Mouse (Mus musculus) midbrain, embryonic 15.5 days (tissue): ENCODE measurements at regions not wholly inside any gene's neighbourhood (a gene's known extent, or its start where the extent isn't known, plus 50 kb on each side); places are given as distances from the start of the nearest gene placed in this dataset.

Experiments used
- ATAC-seq: fragments of 200-750 bp; cut with Nextera tagmentation; replicated peaks from 2 replicates; pipeline ENCODE4 v1.8.0; 2017; ENCODE audit warnings: moderate TSS enrichment
- H3K27ac ChIP-seq: fragments of 300-500 bp; sonication (generic); 2 replicates; pipeline ENCODE4 v1.5.1; 2015; ENCODE audit warnings: mild to moderate bottlenecking, inconsistent platforms
- H3K27me3 ChIP-seq: fragments of 300-500 bp; sonication (generic); replicated peaks from 2 replicates; pipeline ENCODE4 v1.6.1; 2015; ENCODE audit warnings: inconsistent platforms
- H3K36me3 ChIP-seq: fragments of 300-500 bp; sonication (generic); replicated peaks from 2 replicates; pipeline ENCODE4 v1.6.1; 2015; ENCODE audit warnings: inconsistent platforms
- H3K4me1 ChIP-seq: fragments of 300-500 bp; sonication (generic); 2 replicates; pipeline ENCODE4 v1.6.1; 2015; ENCODE audit warnings: inconsistent platforms
- H3K4me2 ChIP-seq: fragments of 300-500 bp; sonication (generic); 2 replicates; pipeline ENCODE4 v1.6.1; 2015; ENCODE audit warnings: inconsistent platforms, mild to moderate bottlenecking, moderate library complexity
- H3K4me3 ChIP-seq: fragments of 300-500 bp; sonication (generic); 2 replicates; pipeline ENCODE4 v1.5.1; 2015; ENCODE audit warnings: mild to moderate bottlenecking, inconsistent platforms
- H3K9ac ChIP-seq: fragments of 300-500 bp; sonication (generic); 2 replicates; pipeline ENCODE4 v1.6.1; 2015; ENCODE audit warnings: mild to moderate bottlenecking, inconsistent platforms
- H3K9me3 ChIP-seq: fragments of 300-500 bp; sonication (generic); 2 replicates; pipeline ENCODE4 v1.6.1; 2016; ENCODE audit warnings: inconsistent platforms
- WGBS: fragments of 180-500 bp; shearing (Covaris S2); methylation state at CpG from one replicate; pipeline ENCODE4 v1.1.7; 2015; ENCODE audit warnings: mixed read lengths; 5-methylcytosine and 5-hydroxymethylcytosine counted together

DNA sequence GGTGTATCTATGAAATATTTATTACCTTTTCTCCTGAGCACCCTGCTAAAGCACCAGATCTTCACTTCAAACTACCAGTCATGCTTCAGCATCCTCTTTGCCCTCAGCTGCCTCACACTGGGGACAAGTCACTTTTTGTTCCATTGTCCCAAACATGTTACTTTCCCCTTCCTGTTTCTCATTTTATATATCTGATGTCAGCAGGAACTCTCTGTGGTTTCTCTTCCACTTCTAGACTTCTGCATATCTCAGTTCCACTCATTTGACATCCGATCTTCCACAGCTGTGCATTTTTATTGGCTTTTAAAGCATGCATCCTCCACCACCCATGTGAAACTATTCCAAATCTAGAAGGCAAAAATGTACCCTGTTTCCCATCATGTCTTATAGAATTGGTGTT lies 474.4 kb upstream of the Camk1g start:
- WGBS, result 86% methylated on average over 1 of the region's 1 CpGs
- no peak for ATAC-seq
- no peak overlapping the region for H3K4me2 ChIP-seq
- H3K4me3 ChIP-seq, result no peak overlapping the region
- H3K36me3 ChIP-seq, result no peaks in the 10 kb centered on the region
- H3K27ac ChIP-seq, result no peak overlapping the region
- H3K4me1 ChIP-seq, result peaks cover 3% of the 10 kb centered on the region
- H3K9me3 ChIP-seq, result no peaks in the 10 kb centered on the region
- no peak overlapping the region for H3K9ac ChIP-seq
- H3K27me3 ChIP-seq, result no peaks in the 10 kb centered on the region

DNA sequence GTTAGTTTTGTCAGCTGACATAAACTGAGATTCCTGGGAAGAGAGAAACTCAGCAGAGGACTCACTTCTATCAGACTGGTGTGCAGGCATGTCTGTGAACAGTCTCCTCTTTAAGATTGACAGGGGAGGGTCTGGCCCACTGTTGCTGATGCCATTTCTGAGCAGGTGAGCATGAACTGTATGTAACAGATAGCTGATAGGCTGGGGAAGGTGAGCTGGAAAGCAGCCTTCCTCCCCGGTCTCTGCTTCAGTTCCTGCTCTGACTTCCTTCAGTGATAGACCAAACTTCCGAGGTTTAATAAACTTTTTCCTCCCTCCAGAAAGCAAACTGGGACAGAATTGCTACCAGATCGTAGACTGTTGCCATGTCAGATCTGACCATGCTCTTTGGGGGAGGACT lies 430.9 kb upstream of the Camk1g start:
- Histone ChIP-seq H3K36me3 (no peaks in the 10 kb centered on the region), H3K27ac (no peak overlapping the region), H3K9me3 (no peaks in the 10 kb centered on the region), H3K27me3 (no peaks in the 10 kb centered on the region), H3K9ac (no peak overlapping the region), H3K4me1 (no peaks in the 10 kb centered on the region), H3K4me3 (no peak overlapping the region), H3K4me2 (no peak overlapping the region)
- no peak for ATAC-seq
- WGBS, result 76% methylated on average over 3 of the region's 3 CpGs

DNA sequence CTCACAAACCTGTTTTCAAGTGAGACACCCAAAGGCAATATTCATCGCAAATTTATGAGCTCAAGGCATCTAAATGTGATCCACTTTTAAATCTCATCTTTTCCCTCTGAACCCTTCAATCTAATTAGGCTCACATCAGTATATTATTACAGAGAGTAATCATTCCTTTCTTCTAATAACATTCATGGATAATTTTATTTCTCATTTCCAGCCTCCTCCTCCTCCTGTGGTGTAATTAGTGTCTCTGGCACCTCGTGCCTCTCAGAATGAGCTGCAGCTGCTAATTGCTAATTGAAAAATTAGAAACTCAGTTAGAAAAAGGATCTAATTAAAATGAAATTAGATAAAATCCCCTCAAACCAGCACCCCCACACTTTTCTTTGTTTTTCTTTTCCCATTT lies 420.5 kb upstream of the Camk1g start:
- ATAC-seq, result no peak
- H3K27ac ChIP-seq, result no peak overlapping the region
- H3K4me2 ChIP-seq, result no peak overlapping the region
- no peak overlapping the region for H3K9ac ChIP-seq
- WGBS, result 43% methylated on average over 2 of the region's 2 CpGs
- no peaks in the 10 kb centered on the region for H3K36me3 ChIP-seq
- H3K27me3 ChIP-seq, result no peaks in the 10 kb centered on the region
- no peaks in the 10 kb centered on the region for H3K9me3 ChIP-seq
- H3K4me1 ChIP-seq, result no peaks in the 10 kb centered on the region
- no peak overlapping the region for H3K4me3 ChIP-seq

DNA sequence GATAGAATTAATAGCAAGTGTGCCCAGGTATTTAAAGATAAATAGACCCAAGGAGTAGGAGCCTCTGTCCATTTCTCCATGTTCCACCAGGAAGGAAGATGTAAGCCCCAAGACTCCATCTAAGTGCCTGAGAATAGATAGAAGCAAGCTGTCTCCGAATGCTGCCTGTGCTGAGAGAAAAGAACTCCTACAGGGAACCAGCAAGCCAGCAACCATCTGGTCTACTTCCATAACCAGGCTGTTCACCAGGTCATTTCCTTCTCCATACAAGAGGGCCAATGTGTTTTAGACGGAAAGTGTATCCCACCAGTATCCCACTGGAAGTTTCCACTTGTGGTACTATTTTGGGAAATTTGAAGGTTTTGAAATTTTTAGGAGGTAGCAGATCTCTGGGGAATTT lies 418.4 kb upstream of the Camk1g start:
- no peak overlapping the region for H3K4me2 ChIP-seq
- H3K27ac ChIP-seq, result no peak overlapping the region
- no peak overlapping the region for H3K9ac ChIP-seq
- H3K27me3 ChIP-seq, result no peaks in the 10 kb centered on the region
- ATAC-seq, result no peak
- no peak overlapping the region for H3K4me3 ChIP-seq
- no peaks in the 10 kb centered on the region for H3K4me1 ChIP-seq
- WGBS, result 89% methylated on average over 2 of the region's 2 CpGs
- H3K36me3 ChIP-seq, result no peaks in the 10 kb centered on the region
- H3K9me3 ChIP-seq, result no peaks in the 10 kb centered on the region

- WGBS, result 13% methylated on average over 1 of the region's 1 CpGs
- H3K4me3 ChIP-seq, result no peak overlapping the region
- no peaks in the 10 kb centered on the region for H3K4me1 ChIP-seq
- H3K9ac ChIP-seq, result no peak overlapping the region
- no peaks in the 10 kb centered on the region for H3K9me3 ChIP-seq
- no peaks in the 10 kb centered on the region for H3K36me3 ChIP-seq
- no peak overlapping the region for H3K4me2 ChIP-seq
- no peak for ATAC-seq
- no peak overlapping the region for H3K27ac ChIP-seq
- H3K27me3 ChIP-seq, result no peaks in the 10 kb centered on the region
These were observed 417.3 kb upstream of the Camk1g start for GRCm38 (mm10) chr1:193787417-193787816.

GRCm38 (mm10) chr1:193784966-193785365 lies 414.9 kb upstream of the Camk1g start:
- Histone ChIP-seq H3K9ac (no peak overlapping the region), H3K27me3 (no peaks in the 10 kb centered on the region), H3K27ac (no peak overlapping the region), H3K9me3 (no peaks in the 10 kb centered on the region), H3K4me1 (no peaks in the 10 kb centered on the region), H3K36me3 (no peaks in the 10 kb centered on the region), H3K4me3 (no peak overlapping the region), H3K4me2 (no peak overlapping the region)
- no peak for ATAC-seq
- 70% methylated on average over 1 of the region's 1 CpGs for WGBS

DNA sequence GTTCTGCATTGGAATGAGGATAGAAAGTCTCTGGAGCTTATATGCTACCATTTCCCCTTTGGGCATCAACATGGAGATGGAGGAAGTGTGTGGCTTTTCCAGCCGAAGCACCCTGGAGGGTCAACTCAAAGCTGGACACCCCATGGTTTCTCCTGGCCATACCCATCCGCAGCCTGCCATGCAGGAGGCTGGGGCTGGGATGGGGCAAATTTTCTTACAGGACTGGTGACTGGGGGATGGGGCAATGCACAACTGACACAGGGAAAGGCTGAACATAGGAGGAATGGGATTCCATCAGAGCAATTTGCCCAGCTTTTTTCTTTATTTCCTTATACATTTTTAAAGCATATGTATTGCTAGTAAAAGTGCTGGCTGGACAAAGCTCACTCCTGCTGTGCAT lies 414.4 kb upstream of the Camk1g start:
- 65% methylated on average over 2 of the region's 2 CpGs for WGBS
- H3K36me3 ChIP-seq, result no peaks in the 10 kb centered on the region
- H3K27me3 ChIP-seq, result no peaks in the 10 kb centered on the region
- H3K4me3 ChIP-seq, result no peak overlapping the region
- no peak overlapping the region for H3K4me2 ChIP-seq
- H3K9me3 ChIP-seq, result no peaks in the 10 kb centered on the region
- no peaks in the 10 kb centered on the region for H3K4me1 ChIP-seq
- ATAC-seq, result no peak
- H3K27ac ChIP-seq, result no peak overlapping the region
- H3K9ac ChIP-seq, result no peak overlapping the region

GRCm38 (mm10) chr1:193778181-193778580 lies 408.1 kb upstream of the Camk1g start:
- Histone ChIP-seq H3K4me2 (no peak overlapping the region), H3K27me3 (no peaks in the 10 kb centered on the region), H3K27ac (no peak overlapping the region), H3K9me3 (no peaks in the 10 kb centered on the region), H3K9ac (no peak overlapping the region), H3K4me3 (no peak overlapping the region), H3K36me3 (no peaks in the 10 kb centered on the region), H3K4me1 (no peaks in the 10 kb centered on the region)
- ATAC-seq, result no peak
- WGBS, result 36% methylated on average over 1 of the region's 1 CpGs

GRCm38 (mm10) chr1:193769546-193769945 lies 399.4 kb upstream of the Camk1g start:
- Histone ChIP-seq H3K9me3 (no peaks in the 10 kb centered on the region), H3K9ac (no peak overlapping the region), H3K4me2 (no peak overlapping the region), H3K27me3 (no peaks in the 10 kb centered on the region), H3K4me3 (no peak overlapping the region), H3K36me3 (no peaks in the 10 kb centered on the region), H3K4me1 (no peaks in the 10 kb centered on the region), H3K27ac (no peak overlapping the region)
- 80% methylated on average over 4 of the region's 4 CpGs for WGBS
- ATAC-seq, result no peak

- Histone ChIP-seq H3K4me2 (no peak overlapping the region), H3K4me1 (no peaks in the 10 kb centered on the region), H3K4me3 (no peak overlapping the region), H3K27me3 (no peaks in the 10 kb centered on the region), H3K9ac (no peak overlapping the region), H3K27ac (no peak overlapping the region), H3K9me3 (no peaks in the 10 kb centered on the region), H3K36me3 (no peaks in the 10 kb centered on the region)
- no peak for ATAC-seq
These were observed 394.0 kb upstream of the Camk1g start for GRCm38 (mm10) chr1:193764103-193764502.

DNA sequence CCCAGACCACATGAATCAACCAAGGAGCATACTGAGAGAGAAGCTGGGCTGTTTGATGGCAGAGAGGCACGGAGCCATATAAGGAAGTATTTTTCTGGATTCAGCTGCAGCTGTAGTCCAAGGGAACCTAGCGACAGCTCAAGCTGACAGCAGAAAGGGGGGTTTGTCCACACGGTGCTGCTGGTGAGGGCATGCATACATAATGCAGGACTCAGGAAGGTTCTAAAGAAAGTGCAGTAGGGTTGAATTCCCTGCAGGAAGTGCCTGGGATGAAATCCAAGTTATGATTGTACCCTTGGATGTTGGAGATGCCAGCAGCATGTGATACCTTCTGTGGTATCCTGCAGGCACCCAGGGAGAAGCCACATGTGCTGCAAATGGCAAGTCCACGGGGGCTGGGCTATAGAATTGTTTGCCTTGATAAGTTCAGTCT lies 381.7 kb upstream of the Camk1g start:
- no peak overlapping the region for H3K4me2 ChIP-seq
- WGBS, result 30% methylated on average over 4 of the region's 4 CpGs
- peak; percentile 48; the same call in 1 of the 2 replicates for ATAC-seq
- no peak overlapping the region for H3K9ac ChIP-seq
- no peaks in the 10 kb centered on the region for H3K9me3 ChIP-seq
- H3K4me3 ChIP-seq, result no peak overlapping the region
- no peaks in the 10 kb centered on the region for H3K27me3 ChIP-seq
- H3K27ac ChIP-seq, result no peak overlapping the region
- no peaks in the 10 kb centered on the region for H3K36me3 ChIP-seq
- H3K4me1 ChIP-seq, result no peaks in the 10 kb centered on the region

- H3K9me3 ChIP-seq, result no peaks in the 10 kb centered on the region
- WGBS, result 62% methylated on average over 4 of the region's 4 CpGs
- no peak overlapping the region for H3K27ac ChIP-seq
- no peaks in the 10 kb centered on the region for H3K27me3 ChIP-seq
- no peak overlapping the region for H3K4me2 ChIP-seq
- no peaks in the 10 kb centered on the region for H3K36me3 ChIP-seq
- no peaks in the 10 kb centered on the region for H3K4me1 ChIP-seq
- ATAC-seq, result no peak
- no peak overlapping the region for H3K4me3 ChIP-seq
- H3K9ac ChIP-seq, result no peak overlapping the region
These were observed 380.8 kb upstream of the Camk1g start for GRCm38 (mm10) chr1:193750929-193751328.

DNA sequence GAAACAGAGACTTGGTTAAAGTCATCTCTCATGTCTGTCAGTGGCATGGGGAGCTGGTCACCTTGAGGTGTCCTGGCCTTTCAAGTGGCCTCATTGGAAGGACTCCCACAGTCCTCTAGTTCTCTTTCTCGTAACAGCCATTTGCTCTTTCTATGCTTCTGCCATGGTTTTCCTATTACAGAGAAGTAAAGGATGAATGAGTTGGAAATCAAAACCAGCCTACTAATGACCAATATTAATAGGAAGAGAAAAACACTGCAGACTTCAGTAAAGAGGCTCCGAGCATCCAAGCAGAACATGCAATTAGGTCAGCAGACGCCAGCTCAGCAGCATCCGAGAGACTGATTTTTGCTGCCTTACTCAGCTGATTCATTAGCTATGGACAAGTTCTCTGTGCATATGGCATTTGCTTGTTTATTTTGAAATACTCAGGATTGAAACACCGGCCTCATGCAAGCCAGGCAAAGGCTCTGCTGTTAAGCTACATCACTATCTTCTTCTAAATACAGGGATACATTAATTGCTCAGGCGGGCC lies 377.4 kb upstream of the Camk1g start:
- Histone ChIP-seq H3K9ac (no peak overlapping the region), H3K4me2 (no peak overlapping the region), H3K9me3 (no peaks in the 10 kb centered on the region), H3K4me1 (no peaks in the 10 kb centered on the region), H3K4me3 (no peak overlapping the region), H3K27ac (no peak overlapping the region), H3K27me3 (no peaks in the 10 kb centered on the region), H3K36me3 (no peaks in the 10 kb centered on the region)
- 73% methylated on average over 6 of the region's 6 CpGs for WGBS
- ATAC-seq, result no peak

DNA sequence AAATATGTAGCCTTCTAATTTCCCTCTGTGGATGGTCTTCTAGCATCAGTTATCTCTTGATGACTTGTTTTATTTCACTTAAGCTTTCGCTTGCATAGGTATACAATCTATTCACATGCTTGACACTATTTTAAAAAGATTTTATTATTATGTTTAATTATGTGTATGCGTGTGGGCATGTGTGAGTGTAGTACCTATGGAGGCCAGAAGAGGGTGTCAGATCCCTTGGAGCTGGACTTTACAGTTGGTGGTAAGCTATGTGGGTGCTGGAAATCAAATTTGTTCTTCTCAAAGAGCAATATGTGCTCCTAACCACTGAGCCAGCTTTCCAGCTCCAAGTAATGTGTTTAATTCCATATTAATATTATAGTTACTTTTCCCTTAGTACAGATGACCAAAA lies 372.6 kb upstream of the Camk1g start:
- no peak overlapping the region for H3K27ac ChIP-seq
- no peaks in the 10 kb centered on the region for H3K4me1 ChIP-seq
- no peaks in the 10 kb centered on the region for H3K36me3 ChIP-seq
- no peak overlapping the region for H3K4me3 ChIP-seq
- no peaks in the 10 kb centered on the region for H3K9me3 ChIP-seq
- WGBS, result 94% methylated on average over 2 of the region's 2 CpGs
- no peak for ATAC-seq
- no peak overlapping the region for H3K4me2 ChIP-seq
- H3K27me3 ChIP-seq, result no peaks in the 10 kb centered on the region
- H3K9ac ChIP-seq, result no peak overlapping the region
